Mouse (Mus musculus) intestine, postnatal 0 days (tissue): ENCODE data around the gene Fcrls. TPM values are rescaled to one million over a fixed set of nuclear protein-coding genes. Genes with fewer than 3 reads are reported as not detected.
A peak's percentile ranks its signal among the peaks of the same experiment; 100 is the strongest.

Experiments used
- ATAC-seq: fragments of 200-750 bp; cut with Nextera tagmentation; 2 replicates; pipeline ENCODE4 v1.8.0; 2017; ENCODE audit warnings: mild to moderate bottlenecking, moderate TSS enrichment, moderate library complexity
- H3K27ac ChIP-seq: fragments of 300-500 bp; sonication (generic); 2 replicates; pipeline ENCODE4 v1.5.1; 2014; ENCODE audit warnings: mild to moderate bottlenecking, low read depth, low read length, moderate library complexity
- H3K27me3 ChIP-seq: fragments of 300-500 bp; sonication (generic); replicated peaks from 2 replicates; pipeline ENCODE4 v1.6.1; 2014; ENCODE audit warnings: low read length, mixed read lengths; ENCODE audit not compliant: control insufficient read depth, insufficient read depth
- H3K36me3 ChIP-seq: fragments of 300-500 bp; sonication (generic); 2 replicates; pipeline ENCODE4 v1.6.1; 2014; ENCODE audit warnings: mild to moderate bottlenecking, moderate library complexity; ENCODE audit not compliant: control insufficient read depth, insufficient read depth
- H3K4me1 ChIP-seq: fragments of 300-500 bp; sonication (generic); replicated peaks from 2 replicates; pipeline ENCODE4 v1.6.1; 2014; ENCODE audit warnings: antibody characterized with exemption, low read length, mixed read lengths; ENCODE audit not compliant: control insufficient read depth, insufficient read depth
- H3K4me2 ChIP-seq: fragments of 300-500 bp; sonication (generic); replicated peaks from 2 replicates; pipeline ENCODE4 v1.6.1; 2014; ENCODE audit warnings: low read depth, mild to moderate bottlenecking, moderate library complexity
- H3K4me3 ChIP-seq: fragments of 300-500 bp; sonication (generic); 2 replicates; pipeline ENCODE4 v1.5.1; 2014; ENCODE audit warnings: low read depth, low read length
- H3K9ac ChIP-seq: fragments of 300-500 bp; sonication (generic); 2 replicates; pipeline ENCODE4 v1.6.1; 2014; ENCODE audit warnings: mild to moderate bottlenecking, low read depth, low read length
- H3K9me3 ChIP-seq: fragments of 300-500 bp; sonication (generic); 2 replicates; pipeline ENCODE4 v1.6.1; 2016; ENCODE audit warnings: mixed run types; ENCODE audit not compliant: control insufficient read depth
- CTCF ChIP-seq: sonication (generic); IDR thresholded peaks from 2 replicates; pipeline ENCODE4 v1.5.1; 2016; ENCODE audit warnings: low read depth, mild to moderate bottlenecking, control low read depth, antibody characterized with exemption, moderate library complexity
- WGBS: fragments of 180-500 bp; shearing (Covaris S2); extraction: QIAGEN DNeasy Blood & Tissue Kit; methylation state at CpG from one replicate; pipeline ENCODE4 v1.1.7; 2014; 5-methylcytosine and 5-hydroxymethylcytosine counted together
- polyA plus RNA-seq: library from polyadenylated mRNA; unstranded; fragments of >200 nt; fragmentation: Nextera tagmentation; extraction: Ambion mirVana; gene quantifications from 2 replicates; pipeline ENCODE4 v1.2.1, GENCODE M21; 2015

Fcrls gene
- polyA plus RNA-seq, 1 experiment from 2014 or later, result 1.9 TPM

DNA sequence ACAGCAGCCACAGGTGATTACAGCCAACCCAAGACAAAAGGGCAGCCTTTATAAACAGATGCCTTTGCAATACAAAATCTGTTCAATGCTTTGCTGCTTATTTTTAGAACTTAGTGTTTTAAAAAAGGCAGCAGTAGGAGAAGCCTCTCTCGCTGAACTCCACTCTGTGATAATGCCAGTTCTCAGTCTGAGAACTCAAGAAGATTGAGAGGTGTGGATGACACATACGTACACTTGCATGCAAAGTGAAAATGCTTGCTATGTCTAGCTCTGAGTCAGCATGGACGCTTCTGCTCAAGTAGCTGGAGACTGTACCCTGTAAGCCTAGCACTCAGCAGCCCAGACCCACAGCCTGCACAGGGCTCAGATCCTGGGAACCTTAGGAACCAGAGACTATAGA, 16.2 kb downstream of the Fcrls start:
- no peaks in the 10 kb centered on the region for H3K27me3 ChIP-seq
- no peak overlapping the region for H3K9ac ChIP-seq
- no peak overlapping the region for H3K4me2 ChIP-seq
- no peak for ATAC-seq
- no peaks in the 10 kb centered on the region for H3K36me3 ChIP-seq
- no peaks in the 10 kb centered on the region for H3K9me3 ChIP-seq
- H3K4me1 ChIP-seq, result no peaks in the 10 kb centered on the region
- TF ChIP-seq CTCF, result no peak
- no peak overlapping the region for H3K27ac ChIP-seq
- 64% methylated on average over 3 of the region's 3 CpGs for WGBS
- no peak overlapping the region for H3K4me3 ChIP-seq

DNA sequence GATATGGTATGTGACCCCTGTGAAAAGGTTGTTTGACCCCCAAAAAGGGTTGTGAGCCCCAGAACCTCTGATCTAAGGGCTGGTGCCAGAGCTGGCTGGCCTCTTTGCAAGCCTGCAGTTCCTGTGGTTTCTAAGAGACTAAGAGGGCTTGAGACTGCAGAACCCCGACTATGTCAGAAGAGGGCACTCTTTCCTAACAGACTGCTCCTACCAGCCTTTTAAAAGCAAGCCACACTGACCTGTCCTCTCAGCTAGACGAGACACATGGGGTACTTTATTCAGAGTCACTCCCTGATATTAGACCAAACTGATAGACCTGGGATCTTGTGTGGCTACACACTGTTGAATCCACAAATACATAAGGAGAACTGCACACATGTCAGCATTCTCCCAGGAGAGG, 19.9 kb downstream of the Fcrls start:
- Histone ChIP-seq H3K27me3 (no peaks in the 10 kb centered on the region), H3K4me1 (no peaks in the 10 kb centered on the region), H3K36me3 (no peaks in the 10 kb centered on the region), H3K9me3 (no peaks in the 10 kb centered on the region), H3K27ac (no peak overlapping the region), H3K4me2 (no peak overlapping the region), H3K9ac (no peak overlapping the region), H3K4me3 (no peak overlapping the region)
- ATAC-seq, result no peak
- WGBS, result 0% methylated on average over 2 of the region's 2 CpGs
- TF ChIP-seq CTCF, result peak; percentile 82

DNA sequence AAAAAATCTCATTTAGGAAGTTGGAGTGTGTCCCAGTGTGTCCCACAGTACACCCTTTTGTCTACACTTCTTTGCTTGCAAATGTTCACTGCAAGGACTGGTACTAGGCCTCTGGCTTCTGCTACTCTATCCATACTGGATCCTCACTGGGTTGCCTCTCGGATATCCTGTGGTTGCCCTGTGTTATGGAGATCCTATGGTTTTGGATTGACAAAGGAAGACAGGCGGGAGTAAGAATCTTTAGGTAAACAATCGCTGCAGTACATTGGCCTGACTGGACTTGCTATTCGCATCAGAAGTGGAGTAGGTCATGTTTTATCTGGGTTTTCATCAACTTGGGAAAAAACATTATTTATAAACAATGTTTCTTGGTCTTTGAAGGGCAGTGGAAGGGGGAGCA, 22.6 kb downstream of the Fcrls start:
- Histone ChIP-seq H3K27me3 (no peaks in the 10 kb centered on the region), H3K36me3 (no peaks in the 10 kb centered on the region), H3K4me1 (no peaks in the 10 kb centered on the region), H3K4me2 (no peak overlapping the region), H3K4me3 (no peak overlapping the region), H3K9me3 (no peaks in the 10 kb centered on the region), H3K9ac (no peak overlapping the region), H3K27ac (no peak overlapping the region)
- TF ChIP-seq CTCF, result no peak
- no peak for ATAC-seq
- 67% methylated on average over 4 of the region's 4 CpGs for WGBS

DNA sequence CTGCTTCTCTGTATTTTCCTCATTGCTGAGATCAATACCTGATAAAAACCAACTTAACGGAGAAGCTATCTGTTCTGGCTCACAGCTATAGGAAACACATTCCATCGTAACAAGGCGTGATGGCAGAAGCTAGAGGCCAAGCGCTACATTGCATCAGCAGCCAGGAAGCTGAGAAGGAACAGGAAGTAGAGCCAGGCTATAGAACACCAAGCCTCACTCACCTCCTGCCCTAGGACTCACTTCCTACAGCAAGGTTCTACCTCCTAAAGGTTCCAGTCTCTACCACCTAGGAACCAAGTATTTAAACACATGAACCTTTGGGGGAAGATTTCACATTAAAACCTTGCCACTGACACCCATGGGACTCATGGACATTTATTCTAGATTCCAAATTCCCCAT, 39.9 kb downstream of the Fcrls start:
- Histone ChIP-seq H3K36me3 (no peaks in the 10 kb centered on the region), H3K4me3 (no peak overlapping the region), H3K27me3 (no peaks in the 10 kb centered on the region), H3K4me2 (no peak overlapping the region), H3K4me1 (no peaks in the 10 kb centered on the region), H3K9me3 (no peaks in the 10 kb centered on the region), H3K27ac (no peak overlapping the region), H3K9ac (no peak overlapping the region)
- WGBS, result 86% methylated on average over 4 of the region's 4 CpGs
- no peak for ATAC-seq
- no peak for TF ChIP-seq CTCF

DNA sequence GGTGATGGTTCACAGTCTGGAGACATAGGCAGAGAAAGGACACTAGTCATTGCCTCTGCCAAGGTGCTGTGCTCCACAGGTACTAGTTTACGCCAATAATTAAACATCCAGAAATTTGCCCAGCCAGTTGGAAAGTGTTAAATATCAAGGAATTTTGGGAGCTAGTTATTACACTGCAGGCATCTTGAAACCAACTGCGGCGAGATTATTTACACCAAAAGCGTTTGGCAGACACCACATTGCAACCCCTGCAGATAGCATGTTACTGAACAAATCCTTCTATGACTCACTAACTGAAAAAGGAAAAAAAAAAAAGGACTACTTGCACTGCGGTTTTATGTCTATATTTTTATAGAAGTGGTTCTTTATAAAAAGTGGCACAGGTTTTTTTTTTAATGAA, 41.2 kb downstream of the Fcrls start:
- WGBS, result 75% methylated on average over 5 of the region's 5 CpGs
- Histone ChIP-seq H3K4me3 (no peak overlapping the region), H3K4me1 (no peaks in the 10 kb centered on the region), H3K9me3 (no peaks in the 10 kb centered on the region), H3K4me2 (no peak overlapping the region), H3K27me3 (no peaks in the 10 kb centered on the region), H3K27ac (no peak overlapping the region), H3K9ac (no peak overlapping the region), H3K36me3 (no peaks in the 10 kb centered on the region)
- no peak for ATAC-seq
- TF ChIP-seq CTCF, result no peak

DNA sequence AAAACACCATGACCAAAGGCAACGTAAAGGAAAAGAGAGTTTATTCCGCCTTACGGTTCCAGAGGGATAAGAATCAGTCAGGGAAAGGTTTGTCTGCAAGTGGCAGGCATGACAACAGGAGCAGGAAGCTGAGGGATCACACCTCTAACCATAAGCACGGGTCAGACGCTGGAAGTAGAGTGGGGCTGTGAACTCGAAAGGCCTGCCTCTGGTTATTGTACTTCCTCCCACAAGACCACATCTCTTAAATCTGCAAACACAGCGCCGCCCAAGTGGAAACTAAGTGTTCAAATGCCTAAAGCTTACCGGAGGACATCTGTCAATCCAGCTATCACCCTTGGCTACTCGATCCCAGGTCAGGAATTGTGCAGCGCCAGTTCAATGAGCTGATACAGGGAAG, 48.4 kb downstream of the Fcrls start:
- Histone ChIP-seq H3K27me3 (no peaks in the 10 kb centered on the region), H3K9me3 (no peaks in the 10 kb centered on the region), H3K4me1 (no peaks in the 10 kb centered on the region), H3K4me2 (no peak overlapping the region), H3K9ac (no peak overlapping the region), H3K27ac (no peak overlapping the region), H3K36me3 (no peaks in the 10 kb centered on the region), H3K4me3 (no peak overlapping the region)
- TF ChIP-seq CTCF, result no peak
- ATAC-seq, result no peak
- 76% methylated on average over 11 of the region's 11 CpGs for WGBS

DNA sequence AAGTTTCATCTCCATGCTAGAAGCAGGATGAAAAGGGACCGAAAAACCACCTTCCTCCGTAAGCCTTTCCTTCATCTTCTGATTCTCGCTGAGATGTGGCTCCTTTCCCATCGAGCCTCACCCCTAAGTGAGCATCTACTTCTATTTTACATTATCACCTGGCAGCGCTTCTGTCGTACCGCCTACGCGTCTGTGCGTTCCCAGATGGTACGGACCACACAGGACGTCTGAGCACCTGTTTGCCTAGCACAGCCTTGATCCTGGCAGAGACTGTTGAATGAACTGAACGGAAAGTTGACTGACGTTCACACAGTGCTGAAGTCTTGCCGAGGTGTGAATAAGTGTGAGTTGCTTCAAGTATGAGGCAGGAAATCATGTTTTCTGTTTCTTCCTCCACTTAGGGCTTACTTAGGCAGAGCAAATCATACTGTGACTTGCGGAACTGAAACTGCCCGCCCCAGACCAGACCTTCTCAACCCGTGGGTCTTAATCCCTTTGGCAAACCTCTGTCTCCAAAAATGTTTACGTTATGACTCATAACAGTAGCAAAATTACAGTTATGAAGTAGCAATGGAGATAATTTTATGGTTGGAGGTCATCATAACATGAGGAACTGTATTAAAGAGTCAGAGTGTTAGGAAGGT, 49.2 kb downstream of the Fcrls start:
- H3K4me1 ChIP-seq, result no peaks in the 10 kb centered on the region
- H3K9me3 ChIP-seq, result no peaks in the 10 kb centered on the region
- no peak overlapping the region for H3K27ac ChIP-seq
- WGBS, result 79% methylated on average over 19 of the region's 19 CpGs
- H3K4me2 ChIP-seq, result no peak overlapping the region
- H3K9ac ChIP-seq, result no peak overlapping the region
- H3K36me3 ChIP-seq, result no peaks in the 10 kb centered on the region
- no peak overlapping the region for H3K4me3 ChIP-seq
- no peak for ATAC-seq
- no peak for TF ChIP-seq CTCF
- H3K27me3 ChIP-seq, result no peaks in the 10 kb centered on the region
